Mouse (Mus musculus) embryonic facial prominence, embryonic 13.5 days (tissue): ENCODE results near the gene Hrh1. TPM values are rescaled to one million over a fixed set of nuclear protein-coding genes. Genes with fewer than 3 reads are reported as not detected.

ENCODE experiments used
- ATAC-seq: fragments of 200-750 bp; cut with Nextera tagmentation; 2 replicates; pipeline ENCODE4 v1.8.0; 2017; ENCODE audit warnings: low read depth; ENCODE audit not compliant: insufficient number of reproducible peaks, insufficient read depth, low FRiP score, low TSS enrichment
- H3K27ac ChIP-seq: fragments of 300-500 bp; sonication (generic); 2 replicates; pipeline ENCODE4 v1.5.1; 2015; ENCODE audit warnings: moderate library complexity, mild to moderate bottlenecking, inconsistent platforms
- H3K27me3 ChIP-seq: fragments of 300-500 bp; sonication (generic); 2 replicates; pipeline ENCODE4 v1.6.1; 2015; ENCODE audit warnings: mild to moderate bottlenecking, inconsistent platforms
- H3K36me3 ChIP-seq: fragments of 300-500 bp; sonication (generic); 2 replicates; pipeline ENCODE4 v1.6.1; 2015; ENCODE audit warnings: mild to moderate bottlenecking, inconsistent platforms
- H3K4me1 ChIP-seq: fragments of 300-500 bp; sonication (generic); 2 replicates; pipeline ENCODE4 v1.6.1; 2015; ENCODE audit warnings: inconsistent platforms
- H3K4me2 ChIP-seq: fragments of 300-500 bp; sonication (generic); 2 replicates; pipeline ENCODE4 v1.6.1; 2015; ENCODE audit warnings: moderate library complexity, mild to moderate bottlenecking, inconsistent platforms
- H3K4me3 ChIP-seq: fragments of 300-500 bp; sonication (generic); 2 replicates; pipeline ENCODE4 v1.5.1; 2015; ENCODE audit warnings: mild to moderate bottlenecking, inconsistent platforms
- H3K9ac ChIP-seq: fragments of 300-500 bp; sonication (generic); 2 replicates; pipeline ENCODE4 v1.6.1; 2015; ENCODE audit warnings: mild to moderate bottlenecking, inconsistent platforms
- H3K9me3 ChIP-seq: fragments of 300-500 bp; sonication (generic); 2 replicates; pipeline ENCODE4 v1.6.1; 2016; ENCODE audit warnings: inconsistent platforms
- WGBS: fragments of 180-500 bp; shearing (Covaris S2); methylation state at CpG from one replicate; pipeline ENCODE4 v1.1.7; 2015; ENCODE audit warnings: mixed read lengths; 5-methylcytosine and 5-hydroxymethylcytosine counted together
- polyA plus RNA-seq: library from polyadenylated mRNA; unstranded; fragments of >200 nt; fragmentation: Nextera tagmentation; extraction: Ambion mirVana; gene quantifications from 2 replicates; pipeline ENCODE4 v1.2.1, GENCODE M21; 2015

Hrh1 gene
- polyA plus RNA-seq, 1 experiment from 2014 or later: not detected

DNA sequence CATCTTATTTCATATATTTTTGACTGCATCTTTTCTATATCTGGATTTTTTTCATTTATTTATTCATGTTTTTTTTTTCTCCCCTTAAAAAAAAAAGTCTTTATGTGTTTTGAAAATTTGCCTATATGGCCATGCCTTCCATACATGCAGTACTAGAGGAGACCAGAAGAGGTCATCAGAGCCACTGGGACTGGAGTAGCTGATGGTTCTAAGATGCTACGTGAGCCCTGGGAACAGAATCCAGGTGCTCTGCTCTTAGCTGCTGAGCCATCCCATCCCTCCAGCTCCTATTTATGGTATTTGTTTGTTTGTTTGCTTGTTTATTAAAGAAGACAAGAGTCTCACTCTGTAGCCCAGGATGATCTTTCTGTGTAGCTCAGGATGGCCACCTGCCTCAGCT is 8.9 kb downstream of the Hrh1 start:
- ATAC-seq: no peak
- Histone ChIP-seq H3K27ac (no peak overlapping the region), H3K4me2 (no peak overlapping the region), H3K27me3 (peaks cover 8% of the 10 kb centered on the region; the same call in 1 of the 2 replicates), H3K9me3 (peaks cover 5% of the 10 kb centered on the region; the same call in 1 of the 2 replicates), H3K4me3 (no peak overlapping the region), H3K36me3 (no peaks in the 10 kb centered on the region), H3K4me1 (peaks cover 7% of the 10 kb centered on the region; the same call in 1 of the 2 replicates), H3K9ac (no peak overlapping the region)
- WGBS: 34% methylated on average over 1 of the region's 1 CpGs

DNA sequence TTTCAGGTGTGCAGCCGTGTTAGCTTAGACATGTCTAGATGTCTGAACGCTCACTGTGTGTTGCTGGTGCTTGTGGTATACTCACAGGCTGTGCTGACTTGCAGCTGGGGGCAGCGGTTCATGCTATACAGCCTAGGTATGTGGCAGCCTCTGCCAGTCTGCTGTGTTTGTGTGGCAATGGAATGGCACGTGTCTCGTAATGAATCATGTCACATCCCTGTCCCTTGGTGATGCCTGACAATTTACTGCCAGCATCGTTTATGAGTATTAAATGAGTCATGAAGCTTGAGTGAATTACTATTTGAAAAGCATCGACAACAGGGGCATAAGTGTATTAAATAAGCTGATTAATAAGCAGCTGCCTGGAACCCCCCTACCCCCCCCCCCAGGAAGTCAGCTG is 9.3 kb downstream of the Hrh1 start:
- H3K27me3 ChIP-seq: peaks cover 4% of the 10 kb centered on the region; the same call in 1 of the 2 replicates
- no peak overlapping the region for H3K9ac ChIP-seq
- no peak overlapping the region for H3K4me2 ChIP-seq
- no peak for ATAC-seq
- H3K9me3 ChIP-seq: peaks cover 4% of the 10 kb centered on the region; the same call in 1 of the 2 replicates
- H3K36me3 ChIP-seq: no peaks in the 10 kb centered on the region
- no peak overlapping the region for H3K27ac ChIP-seq
- H3K4me1 ChIP-seq: peaks cover 7% of the 10 kb centered on the region; the same call in 1 of the 2 replicates
- H3K4me3 ChIP-seq: no peak overlapping the region
- WGBS: 91% methylated on average over 7 of the region's 7 CpGs

DNA sequence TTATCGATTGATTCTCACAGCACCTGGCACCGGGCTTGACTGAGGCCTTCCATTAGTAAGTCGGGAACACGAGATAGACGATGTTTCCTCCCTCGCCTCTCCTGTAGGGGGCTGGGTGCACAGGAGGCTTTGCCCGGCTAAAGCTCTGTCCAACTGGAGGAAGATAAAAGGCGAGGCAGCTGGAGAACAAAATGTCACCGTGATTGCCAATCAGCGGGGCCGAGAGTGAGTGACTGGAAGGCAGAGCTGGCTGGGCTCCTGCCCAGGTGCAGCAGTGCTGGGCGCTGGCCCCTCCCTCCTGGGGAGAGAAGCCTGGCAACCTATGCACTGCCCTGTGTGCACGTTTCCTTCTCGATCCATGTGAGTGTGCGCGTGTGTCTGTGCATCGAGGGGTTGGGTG is 10.5 kb downstream of the Hrh1 start:
- no peak for ATAC-seq
- Histone ChIP-seq H3K4me2 (no peak overlapping the region), H3K4me1 (peaks cover 7% of the 10 kb centered on the region; the same call in 1 of the 2 replicates), H3K27ac (no peak overlapping the region), H3K9ac (no peak overlapping the region), H3K36me3 (no peaks in the 10 kb centered on the region), H3K4me3 (no peak overlapping the region), H3K27me3 (0 out of 2 replicates have a peak, but pooled peaks cover 3% of the 10 kb centered on the region), H3K9me3 (no peaks in the 10 kb centered on the region)
- 46% methylated on average over 17 of the region's 17 CpGs for WGBS

DNA sequence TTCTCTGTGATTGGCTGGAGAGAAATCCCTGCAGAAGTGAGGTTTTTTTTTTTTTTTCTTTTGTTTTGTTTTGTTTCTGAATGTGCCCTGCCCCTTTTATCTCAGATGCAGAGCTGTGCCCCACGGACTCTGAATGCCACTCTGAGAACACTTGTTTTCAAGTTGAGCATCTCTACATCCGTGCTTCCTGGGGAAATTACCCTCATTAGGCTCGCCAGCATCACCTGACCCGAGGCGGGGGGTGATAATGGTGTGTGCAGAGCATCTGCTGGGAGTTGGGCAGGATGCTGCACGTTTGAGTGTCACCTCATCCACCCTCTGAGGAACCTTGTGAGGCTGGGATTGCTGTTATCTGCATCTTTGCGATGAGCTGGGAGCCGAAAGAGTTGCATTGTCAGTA is 14.2 kb downstream of the Hrh1 start:
- Histone ChIP-seq H3K36me3 (no peaks in the 10 kb centered on the region), H3K4me2 (no peak overlapping the region), H3K4me1 (no peaks in the 10 kb centered on the region), H3K27me3 (0 out of 2 replicates have a peak, but pooled peaks cover 3% of the 10 kb centered on the region), H3K27ac (no peak overlapping the region), H3K9ac (no peak overlapping the region), H3K4me3 (no peak overlapping the region), H3K9me3 (no peaks in the 10 kb centered on the region)
- ATAC-seq: no peak
- WGBS: 45% methylated on average over 8 of the region's 8 CpGs

DNA sequence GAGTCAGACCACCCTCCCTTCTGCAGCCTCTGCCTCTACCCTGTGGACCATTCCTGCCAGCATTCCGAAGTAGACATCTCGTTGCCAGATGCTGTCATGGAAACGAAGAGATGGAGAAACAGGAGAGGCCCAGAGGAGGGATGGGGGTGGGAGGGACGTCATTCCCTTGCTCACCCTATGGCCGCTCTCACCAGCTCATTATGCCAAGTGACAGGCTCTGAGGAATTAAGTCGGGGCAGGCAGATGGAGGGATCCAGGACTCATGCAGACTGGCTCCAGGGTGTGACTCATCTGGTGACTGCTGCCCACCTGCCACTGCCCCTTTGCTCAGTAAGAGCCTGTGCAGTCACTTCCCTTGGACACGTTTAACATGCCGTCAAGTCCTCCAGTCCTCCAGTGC is 16.8 kb downstream of the Hrh1 start:
- Histone ChIP-seq H3K9me3 (no peaks in the 10 kb centered on the region), H3K36me3 (no peaks in the 10 kb centered on the region), H3K27ac (no peak overlapping the region), H3K4me3 (no peak overlapping the region), H3K4me2 (no peak overlapping the region), H3K9ac (no peak overlapping the region), H3K4me1 (no peaks in the 10 kb centered on the region), H3K27me3 (no peaks in the 10 kb centered on the region)
- 55% methylated on average over 8 of the region's 8 CpGs for WGBS
- no peak for ATAC-seq

DNA sequence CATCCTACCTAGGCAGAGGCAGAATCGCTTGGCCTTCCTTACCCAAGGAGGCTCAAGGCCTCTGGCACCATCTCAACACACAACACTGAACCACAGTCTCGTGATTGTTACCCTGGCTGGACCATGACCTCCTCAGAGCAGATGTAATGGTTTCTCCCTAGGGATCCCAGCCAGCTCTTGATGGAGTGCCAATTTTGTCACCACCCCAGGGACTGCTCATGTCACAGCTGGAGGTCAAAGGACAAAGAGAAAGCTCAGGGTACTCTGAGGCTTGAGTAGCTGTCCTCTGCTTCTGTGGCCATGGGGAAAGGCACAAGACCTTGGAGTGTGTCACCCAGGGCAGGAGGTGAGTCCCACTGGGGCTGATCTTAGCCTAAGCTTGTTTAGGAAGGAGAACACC is 20.3 kb downstream of the Hrh1 start:
- no peak overlapping the region for H3K27ac ChIP-seq
- ATAC-seq: no peak
- H3K27me3 ChIP-seq: no peaks in the 10 kb centered on the region
- no peak overlapping the region for H3K4me3 ChIP-seq
- WGBS: 66% methylated on average over 2 of the region's 2 CpGs
- H3K9ac ChIP-seq: no peak overlapping the region
- H3K4me2 ChIP-seq: no peak overlapping the region
- no peaks in the 10 kb centered on the region for H3K4me1 ChIP-seq
- no peaks in the 10 kb centered on the region for H3K36me3 ChIP-seq
- no peaks in the 10 kb centered on the region for H3K9me3 ChIP-seq

DNA sequence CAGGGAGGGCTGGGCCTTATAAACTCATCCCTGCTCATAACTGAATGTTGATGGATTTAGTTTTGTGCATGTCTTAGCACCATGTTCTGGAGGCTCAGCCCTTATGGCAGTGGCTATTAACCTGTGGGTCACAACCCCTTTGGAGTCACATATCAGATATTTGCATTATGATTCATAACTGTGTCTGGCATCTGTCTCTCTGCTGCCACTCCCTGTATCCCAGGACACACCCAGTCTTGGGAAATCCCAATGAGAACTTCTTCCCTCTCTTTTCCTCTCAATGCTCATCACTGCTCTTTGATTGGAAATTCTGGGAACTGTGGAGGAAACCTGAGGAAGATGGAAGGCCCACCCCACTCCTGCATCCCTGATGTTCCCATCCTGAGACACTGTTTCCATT is 23.3 kb downstream of the Hrh1 start:
- Histone ChIP-seq H3K9me3 (no peaks in the 10 kb centered on the region), H3K4me1 (no peaks in the 10 kb centered on the region), H3K9ac (no peak overlapping the region), H3K36me3 (no peaks in the 10 kb centered on the region), H3K4me3 (no peak overlapping the region), H3K27me3 (no peaks in the 10 kb centered on the region), H3K27ac (no peak overlapping the region), H3K4me2 (no peak overlapping the region)
- ATAC-seq: no peak

DNA sequence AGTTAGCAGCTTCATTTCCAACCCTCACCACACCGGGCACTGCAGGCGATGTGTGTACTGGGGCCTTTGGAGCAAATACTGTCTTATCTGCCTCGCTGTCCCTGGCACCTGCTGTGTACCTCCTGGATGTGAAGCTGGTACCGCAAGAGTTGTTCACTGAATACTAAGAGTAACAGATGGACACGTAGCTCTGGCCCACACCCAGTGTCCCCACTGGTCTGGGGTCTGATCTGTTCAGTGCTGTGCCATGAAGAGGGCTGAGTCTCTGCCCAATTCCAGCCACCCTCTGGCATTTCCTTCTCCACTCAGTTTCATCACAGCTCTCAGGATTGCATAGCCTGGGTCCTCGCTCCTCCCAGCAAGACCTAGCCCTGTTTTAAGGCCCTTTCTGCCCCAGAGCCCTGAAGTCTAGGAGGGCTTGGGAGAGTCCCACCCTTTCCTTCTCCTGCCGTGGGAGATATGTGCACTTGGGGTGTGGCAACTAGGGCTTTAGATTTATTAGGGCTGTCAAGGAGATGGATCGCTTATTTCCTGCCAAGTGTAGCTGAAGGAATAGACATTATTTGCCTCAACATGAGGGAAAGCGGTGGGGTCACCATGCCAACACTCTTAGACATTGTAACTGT is 25.4 kb downstream of the Hrh1 start:
- Histone ChIP-seq H3K4me2 (no peak overlapping the region), H3K4me3 (no peak overlapping the region), H3K4me1 (no peaks in the 10 kb centered on the region), H3K27ac (no peak overlapping the region), H3K9me3 (no peaks in the 10 kb centered on the region), H3K27me3 (no peaks in the 10 kb centered on the region), H3K9ac (no peak overlapping the region), H3K36me3 (no peaks in the 10 kb centered on the region)
- no peak for ATAC-seq
- WGBS: 77% methylated on average over 9 of the region's 9 CpGs

DNA sequence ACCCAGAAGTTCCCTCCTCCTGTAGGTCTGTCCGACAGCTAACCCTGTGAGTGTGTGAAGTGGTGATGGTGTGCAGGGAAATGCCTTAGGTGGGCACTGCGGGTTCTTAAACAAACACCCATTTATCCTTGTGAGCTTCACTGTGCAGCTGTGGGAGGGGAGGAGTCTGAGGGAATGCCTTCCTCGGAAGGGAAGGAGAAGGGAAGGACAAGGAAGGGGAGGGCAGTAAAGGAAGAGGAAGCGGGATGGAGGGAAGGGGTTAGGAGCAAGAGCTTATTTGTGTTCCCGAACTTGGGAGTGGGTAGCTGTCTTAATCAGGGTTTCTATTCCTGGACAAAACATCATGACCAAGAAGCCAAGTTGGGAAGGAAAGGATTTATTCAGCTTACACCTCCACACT is 27.6 kb downstream of the Hrh1 start:
- H3K27ac ChIP-seq: no peak overlapping the region
- H3K27me3 ChIP-seq: peaks cover 4% of the 10 kb centered on the region; the same call in 1 of the 2 replicates
- H3K4me2 ChIP-seq: no peak overlapping the region
- WGBS: 40% methylated on average over 5 of the region's 5 CpGs
- ATAC-seq: no peak
- no peak overlapping the region for H3K9ac ChIP-seq
- no peaks in the 10 kb centered on the region for H3K36me3 ChIP-seq
- H3K9me3 ChIP-seq: no peaks in the 10 kb centered on the region
- no peaks in the 10 kb centered on the region for H3K4me1 ChIP-seq
- H3K4me3 ChIP-seq: no peak overlapping the region

DNA sequence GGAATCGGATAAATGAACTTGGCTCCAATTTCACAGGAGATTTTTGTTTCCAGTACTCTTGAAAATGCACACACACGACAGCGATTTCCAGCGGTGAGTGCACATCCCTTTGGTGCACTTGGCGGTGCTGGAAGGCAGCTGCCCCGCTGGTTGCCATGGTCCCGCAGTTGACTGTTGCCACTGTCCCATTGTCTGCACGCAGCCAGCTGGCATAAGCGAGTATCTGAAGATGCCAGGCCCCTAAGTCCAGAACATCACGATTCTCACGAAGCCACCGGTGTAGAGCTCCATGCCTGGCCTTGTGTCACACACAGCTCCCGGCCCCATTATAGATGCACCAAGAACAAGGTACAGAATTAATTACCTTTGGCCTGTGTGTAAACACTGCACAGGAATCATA is 29.9 kb downstream of the Hrh1 start:
- ATAC-seq: no peak
- Histone ChIP-seq H3K9me3 (no peaks in the 10 kb centered on the region), H3K4me1 (0 out of 2 replicates have a peak, but pooled peaks cover 2% of the 10 kb centered on the region), H3K4me3 (no peak overlapping the region), H3K4me2 (no peak overlapping the region), H3K9ac (no peak overlapping the region), H3K36me3 (no peaks in the 10 kb centered on the region), H3K27ac (no peak overlapping the region), H3K27me3 (peaks cover 4% of the 10 kb centered on the region; the same call in 1 of the 2 replicates)
- 87% methylated on average over 13 of the region's 13 CpGs for WGBS

DNA sequence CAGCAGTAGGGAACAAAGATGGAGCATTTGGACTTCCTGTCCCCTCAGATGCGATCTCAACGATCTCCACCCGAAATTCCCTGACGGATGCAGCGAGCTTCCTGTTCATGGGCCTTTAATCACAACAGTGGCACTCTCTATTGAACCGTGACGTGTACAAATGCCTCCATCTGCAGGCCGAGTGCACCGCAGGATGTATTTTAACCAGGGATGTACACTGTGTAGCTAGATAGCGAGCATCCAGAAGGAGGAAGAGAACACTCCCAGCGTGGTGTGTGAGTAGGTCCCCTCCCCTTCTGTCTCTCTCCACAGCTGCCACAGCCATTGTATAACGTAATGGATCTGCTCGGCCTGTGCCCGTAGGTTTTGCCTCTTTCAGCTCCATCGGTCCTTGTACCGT is 31.1 kb downstream of the Hrh1 start:
- no peaks in the 10 kb centered on the region for H3K9me3 ChIP-seq
- no peak overlapping the region for H3K4me3 ChIP-seq
- 68% methylated on average over 16 of the region's 16 CpGs for WGBS
- H3K36me3 ChIP-seq: no peaks in the 10 kb centered on the region
- no peak overlapping the region for H3K9ac ChIP-seq
- 0 out of 2 replicates have a peak, but pooled peaks cover 6% of the 10 kb centered on the region for H3K4me1 ChIP-seq
- H3K27me3 ChIP-seq: peaks cover 4% of the 10 kb centered on the region; the same call in 1 of the 2 replicates
- no peak overlapping the region for H3K4me2 ChIP-seq
- ATAC-seq: no peak
- H3K27ac ChIP-seq: no peak overlapping the region

DNA sequence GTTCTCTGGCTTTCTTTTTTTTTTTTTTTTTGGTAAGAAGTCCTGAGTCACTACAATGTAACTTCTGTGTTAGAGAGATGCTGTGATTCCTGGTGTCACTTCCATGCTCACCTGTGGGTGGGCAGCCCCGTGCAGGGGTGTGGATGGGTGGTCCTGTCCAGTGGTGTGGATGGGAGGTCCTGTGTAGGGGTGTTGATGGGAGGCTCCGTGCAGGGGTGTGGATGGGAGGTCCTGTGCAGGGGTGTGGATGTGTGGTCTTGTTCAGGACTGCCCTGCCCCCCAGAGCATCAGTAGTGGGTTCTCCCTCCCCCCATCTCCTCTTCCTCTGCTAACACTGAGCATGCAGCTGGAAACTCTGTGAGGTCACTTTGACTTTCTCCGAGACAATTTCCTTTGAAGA is 34.9 kb downstream of the Hrh1 start:
- no peak overlapping the region for H3K4me2 ChIP-seq
- WGBS: 47% methylated on average over 3 of the region's 3 CpGs
- H3K4me1 ChIP-seq: 0 out of 2 replicates have a peak, but pooled peaks cover 6% of the 10 kb centered on the region
- H3K27me3 ChIP-seq: peaks cover 4% of the 10 kb centered on the region; the same call in 1 of the 2 replicates
- ATAC-seq: no peak; the same call in 1 of the 2 replicates
- no peak overlapping the region for H3K27ac ChIP-seq
- no peak overlapping the region for H3K4me3 ChIP-seq
- H3K36me3 ChIP-seq: no peaks in the 10 kb centered on the region
- H3K9ac ChIP-seq: no peak overlapping the region
- no peaks in the 10 kb centered on the region for H3K9me3 ChIP-seq
